ENCODE assay signal across 8 mouse cellular contexts in the genomic region with DNA sequence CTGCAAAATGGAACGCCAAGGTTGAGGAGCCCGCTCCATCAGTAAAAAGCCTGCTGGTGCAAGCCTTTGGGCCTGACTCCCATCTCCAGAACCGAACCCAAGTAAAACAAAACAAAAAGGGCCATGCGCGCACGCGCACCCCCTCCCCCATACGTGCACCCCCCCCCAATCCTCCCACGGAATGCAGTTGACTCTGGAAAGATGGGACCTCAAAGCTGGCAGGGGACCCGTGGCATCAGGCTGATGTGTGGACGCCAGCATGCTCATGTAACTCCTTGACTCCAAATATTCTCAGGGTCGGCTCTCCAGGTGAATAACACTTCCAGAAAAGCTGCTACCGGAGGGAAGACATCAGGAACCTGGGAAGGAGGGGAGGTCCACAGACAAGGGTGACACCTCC.
DNase-seq lines count a peak whose midpoint lies in the region; ATAC-seq lines count a peak whose summit lies in the region.

No protein-coding gene starts in this region.

- no peaks in the 10 kb centered on the region; the same call in 1 of the 2 replicates for H3K9me3 ChIP-seq in heart, embryonic 11.5 days (replicated peaks; ENCODE audit: control insufficient read depth, low read length)
- no peaks in the 10 kb centered on the region for H3K9me3 ChIP-seq in neural tube, embryonic 11.5 days (ENCODE audit: control insufficient read depth, low read length)
- H3K9me3 ChIP-seq in intestine, embryonic 16.5 days (ENCODE audit: control insufficient read depth, low read length) = no peaks in the 10 kb centered on the region
- no peaks in the 10 kb centered on the region for H3K9me3 ChIP-seq in stomach, embryonic 15.5 days

- H3K4me3 ChIP-seq in heart, embryonic 11.5 days (ENCODE audit: low read depth, low read length) = peak overlapping the region; percentile 42; the same call in 1 of the 2 replicates
- no peak overlapping the region for H3K4me3 ChIP-seq in neural tube, embryonic 11.5 days (ENCODE audit: low read depth, low read length)
- peak overlapping the region; percentile 50 for H3K4me3 ChIP-seq in intestine, embryonic 16.5 days (ENCODE audit: low read length)
- peak overlapping the region; percentile 42 for H3K4me3 ChIP-seq in stomach, embryonic 15.5 days (replicated peaks)

- peak overlapping the region; percentile 72; the same call in 1 of the 2 replicates for H3K4me2 ChIP-seq in heart, embryonic 11.5 days
- H3K4me2 ChIP-seq in neural tube, embryonic 11.5 days (ENCODE audit: low read depth) = peak overlapping the region; percentile 37; the same call in 1 of the 2 replicates
- peak overlapping the region; percentile 69 for H3K4me2 ChIP-seq in intestine, embryonic 16.5 days (ENCODE audit: low read depth, low read length)
- peak overlapping the region; percentile 64 for H3K4me2 ChIP-seq in stomach, embryonic 15.5 days

- no peaks in the 10 kb centered on the region for H3K36me3 ChIP-seq in heart, embryonic 11.5 days (ENCODE audit: control insufficient read depth, insufficient read depth, low read length)
- H3K36me3 ChIP-seq in neural tube, embryonic 11.5 days (ENCODE audit: control insufficient read depth, insufficient read depth, low read length) = no peaks in the 10 kb centered on the region
- no peaks in the 10 kb centered on the region for H3K36me3 ChIP-seq in intestine, embryonic 16.5 days (ENCODE audit: control insufficient read depth, insufficient read depth, low read length)
- no peaks in the 10 kb centered on the region for H3K36me3 ChIP-seq in stomach, embryonic 15.5 days

- H3K4me1 ChIP-seq in heart, embryonic 11.5 days (ENCODE audit: control insufficient read depth, insufficient read depth, low read length) = peaks cover 13% of the 10 kb centered on the region; the same call in 1 of the 2 replicates
- peaks cover 7% of the 10 kb centered on the region for H3K4me1 ChIP-seq in neural tube, embryonic 11.5 days (ENCODE audit: control insufficient read depth, insufficient read depth, low read length)
- peaks cover 14% of the 10 kb centered on the region for H3K4me1 ChIP-seq in intestine, embryonic 16.5 days (ENCODE audit: control insufficient read depth, insufficient read depth, low read length)
- H3K4me1 ChIP-seq in stomach, embryonic 15.5 days = no peaks in the 10 kb centered on the region

- 57% methylated on average over 13 of the region's 13 CpGs for WGBS in heart, embryonic 11.5 days (ENCODE audit: insufficient replicate concordance)
- 69% methylated on average over 13 of the region's 13 CpGs for WGBS in neural tube, embryonic 11.5 days
- 73% methylated on average over 13 of the region's 13 CpGs for WGBS in intestine, embryonic 16.5 days
- WGBS in stomach, embryonic 15.5 days = 73% methylated on average over 13 of the region's 13 CpGs

- no peak for ATAC-seq in heart, embryonic 11.5 days (replicated peaks; ENCODE audit: insufficient number of reproducible peaks, low FRiP score, low TSS enrichment)
- no peak for ATAC-seq in neural tube, embryonic 11.5 days (ENCODE audit: insufficient read depth, low FRiP score, low TSS enrichment)
- no peak for ATAC-seq in intestine, embryonic 16.5 days
- ATAC-seq in stomach, embryonic 15.5 days (ENCODE audit: insufficient read depth, low FRiP score, low read depth) = no peak

- peak overlapping the region; percentile 89 for H3K27ac ChIP-seq in heart, embryonic 11.5 days (ENCODE audit: low read depth, low read length)
- no peak overlapping the region for H3K27ac ChIP-seq in neural tube, embryonic 11.5 days (ENCODE audit: low read depth, low read length)
- H3K27ac ChIP-seq in intestine, embryonic 16.5 days (ENCODE audit: low read length) = no peak overlapping the region
- H3K27ac ChIP-seq in stomach, embryonic 15.5 days = no peak overlapping the region

- no peak overlapping the region; the same call in 1 of the 2 replicates for H3K9ac ChIP-seq in heart, embryonic 11.5 days (ENCODE audit: low read depth, low read length)
- H3K9ac ChIP-seq in neural tube, embryonic 11.5 days (ENCODE audit: low read length) = no peak overlapping the region
- H3K9ac ChIP-seq in intestine, embryonic 16.5 days (ENCODE audit: low read depth, low read length) = no peak overlapping the region; the same call in 1 of the 2 replicates
- no peak overlapping the region for H3K9ac ChIP-seq in stomach, embryonic 15.5 days

- H3K27me3 ChIP-seq in heart, embryonic 11.5 days (ENCODE audit: control insufficient read depth, insufficient read depth, low read length) = no peaks in the 10 kb centered on the region
- no peaks in the 10 kb centered on the region for H3K27me3 ChIP-seq in neural tube, embryonic 11.5 days (ENCODE audit: control insufficient read depth, insufficient read depth, low read length)
- H3K27me3 ChIP-seq in intestine, embryonic 16.5 days (replicated peaks; ENCODE audit: control insufficient read depth, insufficient read depth, low read length) = no peaks in the 10 kb centered on the region
- no peaks in the 10 kb centered on the region for H3K27me3 ChIP-seq in stomach, embryonic 15.5 days (replicated peaks)

- DNase-seq in heart, adult 18-20 months = no peak
- no peak for DNase-seq in neural tube, embryonic 11.5 days (ENCODE audit: low spot score)
- DNase-seq in neural tube, embryonic 10.5 days (ENCODE audit: extremely low spot score, low spot score) = no peak
- no peak for DNase-seq in MN1 (ENCODE audit: low spot score)
- DNase-seq in cerebellum, postnatal 10 days = no peak
